ENCODE assay signal across 8 mouse cellular contexts in genomic region chr1:79762282-79763250, GRCm38 (mm10). TPM values are rescaled to one million over a fixed set of nuclear protein-coding genes. Genes with fewer than 3 reads are reported as not detected.
DNase-seq lines count a peak whose midpoint lies in the region; ATAC-seq and TF ChIP-seq lines count a peak whose summit lies in the region.

No protein-coding gene starts in this region.

- H3K4me1 ChIP-seq in cerebellum, adult 2 months (ENCODE audit: control insufficient read depth, insufficient read depth, low read length): peaks cover 3% of the 10 kb centered on the region
- peaks cover 2% of the 10 kb centered on the region; the same call in 1 of the 2 replicates for H3K4me1 ChIP-seq in intestine, postnatal 0 days (replicated peaks; ENCODE audit: control insufficient read depth, insufficient read depth, low read length)

- WGBS in cerebellum, adult 2 months: 51% methylated on average over 16 of the region's 16 CpGs
- 51% methylated on average over 16 of the region's 16 CpGs for WGBS in intestine, postnatal 0 days

- H3K27me3 ChIP-seq in cerebellum, adult 2 months (ENCODE audit: control insufficient read depth, insufficient read depth, low read length): no peaks in the 10 kb centered on the region
- no peaks in the 10 kb centered on the region for H3K27me3 ChIP-seq in intestine, postnatal 0 days (replicated peaks; ENCODE audit: control insufficient read depth, insufficient read depth, low read length)
- no peaks in the 10 kb centered on the region for H3K27me3 ChIP-seq in myocyte (ENCODE audit: control insufficient read depth, insufficient read depth, insufficient read length)

- H3K27ac ChIP-seq in cerebellum, adult 2 months (ENCODE audit: insufficient read depth, low read length): no peak overlapping the region
- H3K27ac ChIP-seq in intestine, postnatal 0 days (ENCODE audit: low read depth, low read length): no peak overlapping the region

- no peak for TF ChIP-seq POLR2A in cerebellum, adult 2 months (IDR thresholded peaks at IDR 0.05; ENCODE audit: borderline replicate concordance, insufficient read depth, low read length)
- TF ChIP-seq POLR2A in myocyte (IDR thresholded peaks at IDR 0.05; ENCODE audit: insufficient read length, low read depth): no peak

- no peak overlapping the region for H3K9ac ChIP-seq in intestine, postnatal 0 days (ENCODE audit: low read depth, low read length)

- H3K4me2 ChIP-seq in intestine, postnatal 0 days (replicated peaks; ENCODE audit: low read depth): peak overlapping the region; percentile 89
- H3K4me2 ChIP-seq in myocyte (ENCODE audit: low read depth): peak overlapping the region; percentile 92

- peak overlapping the region; percentile 86 for H3K4me3 ChIP-seq in cerebellum, adult 2 months (replicated peaks; ENCODE audit: insufficient read depth, low read depth, low read length)
- H3K4me3 ChIP-seq in intestine, postnatal 0 days (ENCODE audit: low read depth, low read length): no peak overlapping the region; the same call in 1 of the 2 replicates
- H3K4me3 ChIP-seq in myocyte: peak overlapping the region; percentile 93

- no peaks in the 10 kb centered on the region for H3K9me3 ChIP-seq in intestine, postnatal 0 days (ENCODE audit: control insufficient read depth)

- no peak for ATAC-seq in intestine, postnatal 0 days

- no peak for TF ChIP-seq CTCF in cerebellum, adult 2 months (IDR thresholded peaks at IDR 0.05; ENCODE audit: borderline replicate concordance, insufficient read depth, low read depth, low read length)
- no peak for TF ChIP-seq CTCF in intestine, postnatal 0 days (IDR thresholded peaks at IDR 0.05; ENCODE audit: low read depth)

- H3K79me2 ChIP-seq in myocyte (ENCODE audit: control insufficient read depth, insufficient read depth): peaks cover 31% of the 10 kb centered on the region

- peak; percentile 14 to 17 for DNase-seq in cerebellum, adult 2 months
- DNase-seq in cerebellum, adult 11 months: no peak
- peak; percentile 30 for DNase-seq in thymus, postnatal 25 days
- no peak for DNase-seq in thymus, postnatal 0 days (ENCODE audit: low spot score)
- DNase-seq in adrenal gland, postnatal 10 days: no peak
- no peak for DNase-seq in frontal cortex, postnatal 10 days (ENCODE audit: low spot score in 2 of 2)

- no peak overlapping the region for H3ac ChIP-seq in myocyte (ENCODE audit: control insufficient read depth, insufficient read length)

- no peaks in the 10 kb centered on the region for H3K36me3 ChIP-seq in intestine, postnatal 0 days (ENCODE audit: control insufficient read depth, insufficient read depth)
- no peaks in the 10 kb centered on the region for H3K36me3 ChIP-seq in myocyte (ENCODE audit: control insufficient read depth, insufficient read depth)

TF ChIP-seq in myocyte, 11 proteins besides CTCF, POLR2A, EP300 and RAD21:
- TF ChIP-seq E2F4 (IDR thresholded peaks at IDR 0.05; ENCODE audit: insufficient read depth) (no peak), USF1 (IDR thresholded peaks at IDR 0.05; ENCODE audit: low read depth) (no peak), MYOD1 (IDR thresholded peaks at IDR 0.05; ENCODE audit: control insufficient read depth in 1 of 3, insufficient read length in 2 of 3, low read depth in 2 of 3) (no peak), TCF12 (IDR thresholded peaks at IDR 0.05; ENCODE audit: insufficient read depth, poor library complexity, severe bottlenecking) (no peak), MAX (IDR thresholded peaks at IDR 0.05; ENCODE audit: low read depth) (no peak), POLR2AphosphoS2 (IDR thresholded peaks at IDR 0.05; ENCODE audit: insufficient read length, low read depth) (no peak), REST (IDR thresholded peaks at IDR 0.05; ENCODE audit: insufficient read depth, insufficient read length) (no peak), TCF3 (IDR thresholded peaks at IDR 0.05; ENCODE audit: insufficient read length, low read depth) (no peak), SRF (IDR thresholded peaks at IDR 0.05; ENCODE audit: control insufficient read depth, insufficient read length, low read depth) (no peak), CEBPB (IDR thresholded peaks at IDR 0.05; ENCODE audit: insufficient read depth, poor library complexity, severe bottlenecking) (no peak)
TF ChIP-seq in myocyte: peak in this region for 0.

RNA-seq across cellular contexts. Expression of gene Mrpl44, which starts 13.3 kb away (rescaled TPM):
- 28.4 and 29.5 TPM in 2 replicates for polyA plus RNA-seq in cerebellum, adult 2 months (2012; rRNA removed)
- 57.8 and 63.9 TPM in 2 replicates for polyA plus RNA-seq in thymus, postnatal 0 days (2015; fragmentation: Nextera tagmentation; extraction: Ambion mirVana)
- polyA plus RNA-seq in intestine, postnatal 0 days (2015; fragmentation: Nextera tagmentation; extraction: Ambion mirVana): 29.0 and 29.4 TPM in 2 replicates
- polyA plus RNA-seq in myocyte (2012; fragmentation: generic; extraction: Trizol): 32.6 TPM
- total RNA-seq in adrenal gland, postnatal 10 days (2021): 10 to 100 TPM; 54.3 to 59.4 TPM

RNA-seq across cellular contexts. Expression of gene Wdfy1, which starts 13.4 kb away (rescaled TPM):
- polyA plus RNA-seq in cerebellum, adult 2 months (2012; rRNA removed): 29.9 and 32.9 TPM in 2 replicates
- polyA plus RNA-seq in thymus, postnatal 0 days (2015; fragmentation: Nextera tagmentation; extraction: Ambion mirVana): 16.6 and 18.5 TPM in 2 replicates
- polyA plus RNA-seq in intestine, postnatal 0 days (2015; fragmentation: Nextera tagmentation; extraction: Ambion mirVana): 37.2 and 40.9 TPM in 2 replicates
- polyA plus RNA-seq in myocyte (2012; fragmentation: generic; extraction: Trizol): 28.6 TPM
- 10 to 100 TPM; 35.4 to 40.8 TPM for total RNA-seq in adrenal gland, postnatal 10 days (2021)

Comparison
In these comparisons a context has a peak if more than half of its experiments do, and no peak if none do; other contexts are left out.
1. DNase-seq: peak in cerebellum, adult 2 months (2 of 2) and thymus, postnatal 25 days (single experiment); none in cerebellum, adult 11 months (single experiment), thymus, postnatal 0 days (single experiment), adrenal gland, postnatal 10 days (single experiment) and frontal cortex, postnatal 10 days (0 of 2).